Mouse (Mus musculus) E14TG2a.4 (cell line): ENCODE results near the gene Bptf.

Source experiments
- CTCF ChIP-seq: conservative IDR thresholded peaks from 2 replicates; pipeline ENCODE4 v1.5.1; 2014; ENCODE audit warnings: low read length
- NANOG ChIP-seq: IDR thresholded peaks from 2 replicates; pipeline ENCODE4 v1.6.1; 2014; ENCODE audit warnings: borderline replicate concordance, low read length, mixed read lengths
- POU5F1 ChIP-seq: IDR thresholded peaks from 2 replicates; pipeline ENCODE4 v1.6.1; 2014; ENCODE audit warnings: low read length, borderline replicate concordance

GRCm38 (mm10) chr11:107034085-107034810 is 97.7 kb downstream of the Bptf start:
- TF ChIP-seq CTCF = no peak
- no peak for TF ChIP-seq POU5F1
- no peak for TF ChIP-seq NANOG
